Mouse (Mus musculus): ENCODE data around the gene Slc5a10.

DNA sequence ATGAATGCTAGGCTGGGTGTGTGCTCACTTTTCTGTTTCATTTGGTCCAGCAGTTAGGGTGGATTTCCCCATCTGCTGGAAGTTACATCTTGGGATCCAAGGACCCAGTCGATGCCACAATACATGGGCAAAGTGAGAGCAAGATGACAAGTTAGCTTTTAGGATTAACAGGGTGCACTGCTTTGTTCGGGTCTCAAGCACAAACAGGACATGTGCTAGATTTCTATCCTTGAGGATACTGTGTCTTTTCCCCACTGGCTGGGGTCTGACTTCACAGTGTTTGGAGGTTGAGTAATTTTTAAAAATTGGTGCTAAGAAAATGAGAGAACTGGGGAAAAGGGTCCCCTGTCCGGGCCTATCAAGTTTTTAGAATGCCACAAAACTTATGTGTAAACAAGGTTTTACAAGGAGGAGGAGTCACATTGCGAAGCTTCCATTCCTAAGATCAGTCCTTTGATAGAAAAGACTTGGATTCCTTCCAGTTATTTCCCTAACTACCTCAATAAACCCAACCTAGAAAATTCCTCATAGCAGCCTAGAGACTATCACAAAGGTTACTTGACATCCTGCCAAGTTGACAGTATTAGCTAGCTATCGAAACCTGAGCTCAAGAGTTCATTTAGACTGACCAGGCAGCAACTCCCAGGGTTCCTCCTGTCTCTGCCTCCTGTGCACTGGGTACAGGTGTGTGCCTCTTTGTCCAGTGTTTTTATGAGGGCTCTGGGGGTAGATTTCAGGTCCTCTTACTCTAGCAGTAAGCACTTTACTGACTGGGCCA lies 77.3 kb downstream of the Slc5a10 start:
- TF ChIP-seq CTCF (IDR thresholded peaks at IDR 0.05; ENCODE audit: low read depth, low read length), result no peak
- TF ChIP-seq POLR2A (IDR thresholded peaks at IDR 0.05; ENCODE audit: borderline replicate concordance, low read depth, low read length), result no peak
